Mouse (Mus musculus) monocyte, adult 5-6 weeks (primary cell): ENCODE data around the gene Mmp25. TPM values are rescaled to one million over a fixed set of nuclear protein-coding genes. Genes with fewer than 3 reads are reported as not detected.

Experiments
- ATAC-seq: fragments of 153-309, 156-312 bp; replicated peaks from 2 replicates; pipeline ENCODE4 v1.8.0; 2017; ENCODE audit warnings: mild to moderate bottlenecking; ENCODE audit not compliant: low TSS enrichment, insufficient number of reproducible peaks, severe bottlenecking, poor library complexity, low FRiP score
- total RNA-seq: library from RNA; stranded (forward); fragments of 200-1000, 200-491, 200-594 nt; gene quantifications from 3 replicates; pipeline ENCODE4 v1.2.3, GENCODE M21; 2017

Gene Mmp25
- 0.29 to 4.9 TPM (median 3.0 TPM) in 3 replicates for total RNA-seq

DNA sequence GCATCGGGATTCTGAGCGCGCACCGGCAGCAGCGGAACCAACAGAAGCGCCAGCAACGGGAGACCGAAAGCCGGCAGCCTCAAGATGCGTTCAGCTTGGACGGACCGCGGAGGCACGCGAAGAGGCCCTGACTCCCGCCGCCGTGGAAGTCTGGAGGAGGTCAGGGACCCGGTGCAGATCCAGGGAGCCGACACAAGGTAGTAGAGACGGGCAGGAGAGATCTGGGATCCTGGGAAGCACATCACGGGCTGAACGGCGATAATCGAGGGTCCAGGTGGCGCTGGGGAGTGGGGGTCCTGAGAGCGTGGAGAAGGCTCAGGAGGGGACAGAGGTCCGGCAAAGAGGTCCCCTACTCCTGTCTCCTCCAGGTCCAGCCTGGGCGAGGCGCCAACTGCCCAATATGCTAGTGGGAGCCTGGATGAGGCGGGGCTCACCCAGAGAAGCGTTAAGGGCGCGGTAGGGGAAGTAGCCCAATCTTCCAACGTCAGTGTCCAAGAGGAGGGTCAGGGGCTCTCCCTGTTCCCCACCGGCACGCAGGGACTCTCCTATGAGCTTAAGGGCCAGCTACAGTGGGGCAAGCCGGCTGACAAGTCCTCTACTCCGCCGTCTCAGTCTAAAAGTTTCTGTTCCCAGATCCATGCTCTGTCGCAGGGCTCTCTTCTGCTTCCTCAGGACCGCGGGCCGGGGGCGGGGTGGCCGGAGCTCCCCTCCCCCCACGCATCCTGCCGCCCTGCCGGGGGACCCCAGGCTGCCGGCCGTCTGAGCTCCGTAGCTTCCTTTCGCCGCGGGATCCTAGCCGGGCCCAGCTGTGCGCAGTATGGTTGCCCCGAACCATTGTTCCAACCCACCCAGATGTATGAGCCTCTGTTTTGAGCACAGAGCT, at the start of gene Mmp25:
Gene Mmp25, minus strand, starts transcription at position 665 of the 883 bp plus-strand sequence.
- ATAC-seq: peak; percentile 32; the same call in 1 of the 2 replicates

DNA sequence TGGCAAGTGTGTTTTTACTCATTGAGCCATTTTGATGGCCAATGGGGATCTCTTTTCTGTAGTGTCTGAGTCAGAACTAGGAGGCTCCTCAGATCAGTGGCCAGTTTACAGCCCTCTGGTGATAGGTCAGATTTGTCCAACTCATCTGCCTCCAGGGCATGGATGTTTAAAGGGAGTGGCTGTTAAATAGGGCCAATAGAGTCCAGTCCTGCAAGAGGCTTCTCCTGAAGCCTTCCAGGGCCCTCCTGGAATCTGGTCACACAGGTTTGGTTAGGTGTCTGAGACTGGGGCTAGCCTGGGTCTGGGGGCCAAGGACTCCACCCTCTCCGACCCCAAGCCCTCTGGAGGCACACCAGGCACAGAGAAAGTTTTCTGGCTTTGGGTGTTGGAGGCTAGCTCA, 49.4 kb upstream of the Mmp25 start:
- ATAC-seq: no peak

DNA sequence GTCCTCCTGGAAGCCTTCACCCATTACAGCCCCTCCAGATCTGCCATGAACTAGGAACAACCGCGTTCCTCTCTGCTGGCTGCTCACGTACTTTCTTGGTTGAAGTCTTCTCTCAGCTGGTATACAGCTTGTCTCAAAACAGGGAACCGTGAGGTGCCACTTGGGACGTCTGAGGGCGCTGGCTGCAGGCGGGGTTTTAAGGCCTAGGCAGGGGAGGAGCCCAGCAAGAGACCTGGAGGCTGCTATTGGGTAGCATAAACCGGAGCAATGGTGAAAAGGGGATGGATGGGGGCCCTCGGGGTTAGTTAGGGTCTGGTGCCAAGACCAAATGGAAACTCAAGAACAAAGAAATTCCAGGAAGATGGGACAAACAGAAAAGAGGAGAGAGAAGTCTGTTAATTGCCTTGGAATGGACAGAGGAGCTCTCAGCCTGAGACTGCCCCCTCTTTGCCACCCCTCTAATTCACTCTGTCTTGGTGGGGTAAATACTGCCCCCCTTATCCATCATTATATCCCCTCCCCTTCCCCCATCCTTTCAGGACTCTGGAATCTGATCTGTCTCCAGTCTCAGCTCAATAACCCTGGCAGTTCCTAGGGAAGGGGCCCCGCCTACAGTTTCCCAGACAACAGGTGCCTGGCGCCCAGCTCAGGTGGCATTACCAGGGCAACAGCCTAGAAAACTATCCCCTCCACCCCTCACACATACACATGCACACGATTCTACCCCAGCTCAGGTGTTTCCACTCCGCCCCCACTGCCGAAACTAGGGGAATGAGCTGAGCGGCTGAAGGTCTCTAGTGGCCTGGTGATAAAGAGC, 39.0 kb upstream of the Mmp25 start, which contains the start of gene Cldn9:
Gene Cldn9, minus strand, starts transcription at position 171 of the 817 bp plus-strand sequence.
- ATAC-seq: no peak

DNA sequence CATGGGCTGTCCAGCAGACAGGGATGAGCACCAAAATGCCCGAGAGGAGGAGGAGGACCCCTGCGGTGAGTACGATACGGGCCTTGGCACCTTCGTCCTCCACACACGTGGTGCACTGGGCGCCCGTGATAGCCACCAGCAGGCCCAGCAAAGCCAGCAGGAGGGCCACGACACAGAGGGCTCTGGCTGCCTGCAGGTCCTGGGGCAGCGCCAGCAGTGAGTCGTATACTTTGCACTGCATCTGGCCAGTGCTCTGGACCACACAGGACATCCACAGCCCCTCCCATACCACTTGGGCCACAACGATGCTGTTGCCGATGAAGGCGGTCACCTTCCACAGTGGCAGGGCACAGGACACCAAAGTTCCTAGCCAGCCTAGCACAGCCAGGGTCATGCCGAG, 38.1 kb upstream of the Mmp25 start:
- ATAC-seq: no peak

DNA sequence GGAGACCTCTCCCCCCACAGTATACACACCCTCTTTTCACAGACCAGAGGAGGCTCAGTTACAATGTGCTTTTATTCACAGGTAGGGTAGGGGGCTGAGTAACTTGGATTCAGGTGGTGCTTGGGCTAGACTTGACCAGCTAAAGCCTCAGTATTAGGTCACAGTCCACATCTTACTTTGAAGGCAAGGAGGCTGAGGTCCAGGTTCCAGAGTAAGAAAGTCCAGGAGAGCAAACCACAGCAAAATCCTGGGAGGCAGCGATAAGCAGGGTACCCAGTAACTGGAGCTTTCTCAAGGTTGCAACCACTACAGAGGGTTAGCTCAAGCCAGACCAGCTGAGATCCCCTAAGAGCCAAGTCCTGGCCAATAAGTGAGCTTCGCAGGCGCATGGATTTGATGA, 37.5 kb upstream of the Mmp25 start:
- no peak for ATAC-seq

DNA sequence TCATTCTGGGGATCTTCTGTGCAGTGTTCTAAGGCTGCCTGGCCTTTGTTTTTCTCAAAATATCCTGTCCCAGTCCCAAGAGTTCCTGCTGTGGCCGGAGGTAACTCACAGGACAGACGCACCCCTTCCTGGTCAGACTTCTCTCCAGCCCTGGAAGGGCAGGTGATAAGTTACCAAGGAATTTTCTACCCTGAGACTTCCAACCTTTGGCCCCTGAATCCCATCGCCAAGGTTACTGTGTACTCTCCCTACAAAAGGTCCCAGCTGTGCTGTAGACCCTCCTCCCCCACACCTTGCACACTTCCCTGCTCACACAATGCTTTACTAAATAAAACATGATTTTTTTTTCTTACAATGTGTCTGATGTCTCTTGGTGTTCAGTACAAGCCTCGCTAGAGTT, 37.0 kb upstream of the Mmp25 start:
- no peak for ATAC-seq

DNA sequence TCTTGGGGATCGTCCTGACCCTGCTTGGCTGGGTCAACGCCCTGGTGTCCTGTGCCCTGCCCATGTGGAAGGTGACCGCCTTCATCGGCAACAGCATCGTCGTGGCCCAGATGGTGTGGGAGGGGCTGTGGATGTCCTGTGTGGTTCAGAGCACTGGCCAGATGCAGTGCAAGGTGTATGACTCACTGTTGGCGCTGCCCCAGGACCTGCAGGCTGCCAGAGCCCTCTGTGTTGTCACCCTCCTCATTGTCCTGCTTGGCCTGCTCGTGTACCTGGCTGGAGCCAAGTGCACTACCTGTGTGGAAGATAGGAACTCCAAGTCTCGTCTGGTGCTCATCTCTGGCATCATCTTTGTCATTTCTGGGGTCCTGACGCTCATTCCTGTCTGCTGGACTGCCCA, 36.0 kb upstream of the Mmp25 start:
- ATAC-seq: no peak

DNA sequence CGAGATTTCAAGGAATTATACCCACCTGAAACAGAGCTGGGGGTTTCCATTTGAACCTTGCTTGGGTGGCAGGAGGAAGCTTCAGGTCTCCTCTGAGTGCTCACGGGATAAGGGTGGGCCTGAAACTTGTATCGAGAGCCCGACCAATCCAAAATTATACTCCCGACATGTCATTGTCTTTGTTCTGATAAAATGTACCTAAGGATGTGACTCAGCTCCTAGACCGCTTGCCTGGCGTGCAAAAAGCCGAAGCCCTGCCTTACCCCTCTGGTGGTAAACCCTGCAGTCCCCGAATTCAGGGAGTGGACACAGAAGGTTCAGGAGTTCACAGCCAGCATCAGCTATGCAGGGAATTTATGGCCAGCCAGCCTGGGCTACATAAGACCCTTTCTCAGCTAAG, 35.3 kb upstream of the Mmp25 start:
- ATAC-seq: no peak

DNA sequence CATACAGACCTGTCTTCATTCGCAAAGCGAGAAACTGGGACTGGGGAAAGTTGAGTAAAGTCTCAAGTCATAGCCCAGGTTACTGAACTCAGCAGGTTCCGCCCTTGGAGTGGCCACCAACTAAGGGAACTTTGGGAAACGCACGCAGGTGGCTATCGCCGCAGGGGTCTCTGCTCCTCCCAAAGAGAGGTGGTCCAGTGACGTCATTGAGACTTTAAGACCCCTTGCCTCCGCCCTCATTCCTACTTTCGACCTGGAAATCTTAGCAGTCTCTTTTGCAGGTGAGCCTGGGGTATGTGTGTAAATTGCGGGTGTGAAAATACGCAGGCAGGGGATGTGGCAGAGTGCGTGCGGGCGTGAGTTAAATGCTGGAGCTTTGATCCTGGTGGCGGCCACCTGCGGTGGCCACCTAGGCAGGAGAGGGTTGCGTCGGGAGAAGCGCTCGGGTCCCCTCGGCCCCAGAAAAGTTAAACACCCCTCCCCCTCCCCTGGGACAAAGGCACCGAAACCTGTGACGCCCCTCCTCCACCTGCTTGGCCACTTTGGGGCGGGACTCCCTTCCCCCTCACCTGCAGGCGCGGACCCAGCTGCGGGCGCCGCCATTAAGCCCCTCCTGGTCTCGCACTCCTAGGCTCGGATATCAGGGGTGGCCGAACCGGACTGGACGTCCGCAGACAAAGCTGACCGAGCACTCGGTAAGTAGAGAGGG, 34.2 kb upstream of the Mmp25 start, which contains the start of gene Cldn6:
Gene Cldn6, plus strand, starts transcription at position 123 of the 709 bp plus-strand sequence.
- no peak for ATAC-seq

DNA sequence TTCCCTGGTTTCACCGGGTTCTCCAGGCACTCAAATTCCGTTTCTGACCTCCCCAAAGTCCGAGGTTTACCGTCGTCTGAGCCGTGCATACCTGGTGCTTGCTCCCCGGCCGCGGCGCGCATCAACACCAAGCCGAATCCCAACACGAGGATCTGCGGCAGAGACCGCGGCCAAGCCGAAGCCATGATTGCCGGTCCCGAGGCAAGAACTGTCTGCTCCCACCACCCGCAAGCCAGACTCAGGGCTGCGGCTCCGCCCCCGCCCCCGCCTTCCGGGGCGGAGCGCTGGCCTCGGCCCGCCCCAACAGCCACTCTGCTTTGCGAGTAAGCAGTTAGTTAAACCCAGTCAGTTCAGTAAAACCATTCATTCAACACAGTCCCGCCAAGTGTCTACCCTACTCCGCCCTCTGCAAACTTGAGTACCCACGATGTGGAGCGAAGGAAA, 32.2 kb upstream of the Mmp25 start, which contains the start of gene Tnfrsf12a:
Gene Tnfrsf12a, minus strand, starts transcription at position 233 of the 444 bp plus-strand sequence.
- ATAC-seq: 0 out of 2 replicates have a peak, but pooled peaks have one; percentile 13

DNA sequence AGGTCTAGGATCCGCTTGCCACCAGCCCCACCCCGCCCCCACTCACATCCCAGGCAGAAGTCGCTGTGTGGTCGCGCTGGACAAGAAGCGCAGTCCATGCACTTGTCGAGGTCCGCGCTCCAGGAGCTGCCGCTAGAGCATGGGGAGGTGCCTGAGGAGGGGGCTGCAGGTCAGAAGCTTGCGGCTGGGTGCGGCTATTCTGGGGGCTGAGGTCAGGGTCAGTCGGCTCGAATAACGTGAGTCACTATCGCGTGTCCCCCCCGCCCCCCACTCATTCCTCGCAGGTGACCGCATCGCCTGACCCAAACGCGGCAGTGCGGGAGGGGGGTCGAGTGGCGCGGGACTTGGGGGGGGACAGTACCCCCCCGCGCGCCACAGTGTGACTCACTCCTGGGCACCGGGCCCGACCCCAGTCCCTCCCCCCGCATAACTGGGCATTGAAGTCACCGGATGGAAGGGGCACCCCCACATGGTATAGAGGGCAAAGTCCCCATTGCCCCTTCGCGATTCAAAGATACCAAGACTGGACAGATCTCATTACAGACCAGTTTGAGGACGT, 31.5 kb upstream of the Mmp25 start:
- ATAC-seq: no peak

DNA sequence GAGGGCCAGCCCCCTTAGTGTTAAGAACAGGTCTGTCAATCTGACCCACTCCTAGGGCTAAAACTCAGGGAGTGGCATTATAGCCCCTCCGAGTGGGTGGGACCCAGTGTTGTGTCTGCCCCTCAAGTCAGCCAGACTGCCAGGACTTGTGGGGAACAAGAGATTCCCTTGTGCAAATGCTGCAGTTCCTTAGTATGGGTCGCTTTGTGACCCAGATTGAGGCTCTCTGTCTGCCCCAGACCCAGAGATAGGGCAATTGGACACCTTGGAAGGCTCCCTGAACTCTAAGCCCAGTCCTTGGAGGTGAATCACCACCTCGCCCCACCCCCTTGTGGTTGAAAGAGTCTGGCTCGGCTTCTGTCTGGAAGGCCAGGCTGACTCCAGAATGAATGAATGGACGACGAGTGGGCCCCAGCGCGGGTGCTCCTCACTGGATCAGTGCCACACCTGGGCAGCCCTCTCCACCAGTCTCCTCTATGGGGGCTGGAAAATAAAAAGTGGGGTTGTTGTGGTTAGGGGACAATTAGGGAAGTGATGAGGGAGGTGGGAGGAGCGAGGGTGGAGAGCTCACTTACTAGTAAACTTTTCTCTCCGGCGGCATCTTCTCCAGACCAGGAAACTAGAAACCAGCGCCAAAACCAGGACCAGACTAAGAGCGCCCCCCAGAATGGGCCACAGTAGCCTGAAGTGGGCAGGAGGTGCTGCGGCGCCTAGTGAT, 30.6 kb upstream of the Mmp25 start:
- ATAC-seq: no peak

DNA sequence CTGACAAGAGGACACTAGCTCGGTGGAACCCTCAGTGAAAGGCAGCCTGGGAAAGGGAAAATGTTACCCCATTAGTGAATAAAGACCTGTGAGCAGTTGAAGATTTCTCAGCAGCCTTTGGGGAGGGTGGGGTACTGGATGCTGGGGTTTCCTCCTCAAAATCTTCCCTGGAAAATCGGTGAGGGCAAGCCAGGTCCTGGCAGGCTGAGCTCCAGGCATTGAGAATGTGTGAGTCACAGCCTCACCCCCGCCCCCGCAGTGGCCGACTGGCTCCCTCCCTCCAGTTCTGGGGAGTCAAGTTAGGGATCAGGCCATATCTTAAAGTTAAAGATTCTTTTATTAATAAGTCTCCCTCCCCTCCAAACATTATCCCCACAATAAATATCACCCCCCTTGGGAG, 30.1 kb upstream of the Mmp25 start:
- ATAC-seq: no peak

DNA sequence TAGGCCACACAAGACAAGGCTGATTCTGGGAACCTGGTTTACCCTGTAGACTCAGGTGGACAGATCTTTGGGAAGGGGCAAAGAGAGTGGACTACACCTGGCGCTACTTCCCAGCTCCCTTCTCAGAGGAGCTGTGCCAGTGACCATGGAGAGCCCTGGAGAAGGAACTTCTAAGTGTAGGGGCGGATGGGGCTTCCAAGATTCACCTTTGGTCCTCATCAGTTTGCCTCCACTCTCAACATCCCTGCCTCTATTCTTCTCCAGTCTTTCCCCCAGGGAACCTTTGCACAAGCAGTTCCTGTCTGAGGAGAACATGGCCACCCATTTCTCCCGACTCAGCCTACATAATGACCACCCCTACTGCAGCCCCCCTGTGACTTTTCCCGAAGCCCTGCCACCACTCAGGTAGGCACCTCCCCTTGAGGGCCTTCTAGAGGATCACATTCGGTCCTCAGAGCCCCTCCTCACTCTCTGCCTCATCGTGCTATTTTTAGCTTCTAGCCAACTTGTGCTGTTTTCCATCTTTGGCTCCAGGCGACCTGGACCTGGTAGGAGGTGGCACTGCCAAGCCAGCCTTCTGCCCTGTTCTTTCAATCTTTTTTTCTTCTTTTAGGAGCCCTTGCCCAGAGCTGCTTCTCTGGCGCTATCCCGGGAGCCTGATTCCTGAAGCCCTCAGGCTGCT, 29.3 kb upstream of the Mmp25 start:
- ATAC-seq: no peak

DNA sequence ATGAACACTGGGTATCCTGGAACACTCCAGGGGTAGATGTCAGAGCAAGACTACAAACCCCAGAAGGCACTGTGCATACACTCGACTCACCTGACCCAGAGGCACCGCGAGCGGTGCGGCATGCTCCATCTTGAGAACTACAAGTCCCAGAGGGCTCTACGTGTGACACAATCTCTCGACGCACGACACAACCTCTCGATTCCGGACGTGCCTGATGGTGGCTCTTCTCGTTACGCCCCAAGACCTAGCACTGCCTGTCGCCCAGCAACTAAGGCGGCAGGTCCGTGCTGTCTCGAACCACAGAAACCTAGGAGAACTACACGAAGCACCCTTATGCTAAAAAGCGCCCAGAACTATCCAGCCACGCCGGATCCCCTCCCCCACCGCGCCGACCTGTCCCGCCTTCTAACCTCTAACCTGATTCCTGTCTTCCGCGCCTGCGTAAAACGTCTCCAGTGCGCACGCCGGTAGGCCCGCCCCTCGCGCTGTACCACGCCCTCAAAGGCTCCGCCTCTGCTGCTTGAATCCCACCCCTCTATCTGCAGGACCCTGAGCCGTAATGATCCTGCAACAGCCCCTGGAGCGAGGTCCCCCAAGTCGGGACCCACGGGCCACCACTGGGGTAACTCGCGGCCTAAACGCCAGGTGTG, 28.5 kb upstream of the Mmp25 start, which contains the start of the genes Hcfc1r1 and Thoc6:
Gene Hcfc1r1, plus strand, starts transcription at position 173 of the 650 bp plus-strand sequence.
Gene Thoc6, minus strand, starts transcription at position 459 of the 650 bp plus-strand sequence.
- peak; percentile 90 for ATAC-seq

DNA sequence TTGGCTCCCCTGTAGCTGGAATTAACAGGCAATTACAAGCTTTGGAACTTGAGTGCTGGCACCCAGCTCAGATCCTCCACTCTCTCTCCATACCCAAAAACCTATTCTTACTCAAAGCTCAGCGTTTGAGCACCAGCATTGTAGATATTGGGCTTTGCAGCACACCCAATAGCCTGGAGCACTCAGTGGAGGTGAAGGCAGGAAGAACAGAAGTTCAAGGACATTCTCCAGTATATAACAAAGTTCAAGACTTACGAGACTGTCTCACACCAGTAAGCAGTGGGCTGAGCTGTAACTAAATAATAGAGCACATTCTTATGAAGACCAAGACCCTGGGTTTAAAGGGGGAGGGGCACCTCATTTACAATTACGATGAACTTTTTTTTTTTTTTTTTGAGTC, 27.7 kb upstream of the Mmp25 start:
- no peak for ATAC-seq

DNA sequence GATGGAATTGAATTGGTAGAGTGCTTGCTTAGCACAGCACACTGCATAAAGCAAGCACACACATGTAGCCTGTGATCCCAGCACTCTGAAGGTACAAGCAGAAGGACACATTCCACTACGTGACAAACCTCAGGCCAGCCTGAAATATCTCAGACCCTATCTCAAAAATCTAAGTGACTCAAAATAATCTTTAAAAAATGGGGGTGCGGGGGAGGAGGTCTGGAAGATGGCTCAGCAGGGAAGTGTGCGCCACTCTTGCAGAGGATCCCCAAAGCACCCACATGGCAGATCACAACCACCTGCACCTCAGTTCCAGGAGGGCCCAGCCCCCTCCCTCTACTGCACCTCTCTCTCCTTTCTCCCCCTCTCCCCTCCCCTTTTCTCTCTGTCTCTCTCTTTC, 26.4 kb upstream of the Mmp25 start:
- no peak for ATAC-seq
